Mouse (Mus musculus) kidney, postnatal 4 days (tissue): ENCODE measurements around the gene Aspg.

Experiments
- DNase-seq, 2 experiments: peaks; one replicate each; pipeline ENCODE4 v3.0.0; 2021; ENCODE audit warnings: mixed read lengths in 2 of 2

Aspg gene

DNA sequence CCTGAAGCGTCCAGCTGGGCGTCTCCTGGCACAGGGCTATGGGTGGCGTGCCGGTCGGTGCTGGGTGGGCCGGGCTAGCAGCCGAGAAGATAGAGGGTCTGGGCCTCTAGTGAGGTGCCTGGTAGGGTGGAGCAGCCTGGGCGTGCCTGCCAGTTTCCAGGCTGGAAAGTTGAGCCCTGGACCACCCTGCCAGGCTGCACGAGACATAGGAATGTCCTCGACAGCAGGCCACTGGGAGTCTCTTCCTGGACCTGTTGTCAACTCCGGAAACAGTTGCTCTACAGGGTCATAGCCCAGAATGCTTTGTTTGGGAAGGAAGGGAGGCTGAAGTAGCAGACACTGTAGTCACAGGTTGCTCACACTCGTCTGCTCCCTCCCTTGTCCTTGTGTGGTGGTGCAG lies 47.1 kb downstream of the Aspg start:
- peak in 1 of 2 experiments; percentile 29 for DNase-seq

DNA sequence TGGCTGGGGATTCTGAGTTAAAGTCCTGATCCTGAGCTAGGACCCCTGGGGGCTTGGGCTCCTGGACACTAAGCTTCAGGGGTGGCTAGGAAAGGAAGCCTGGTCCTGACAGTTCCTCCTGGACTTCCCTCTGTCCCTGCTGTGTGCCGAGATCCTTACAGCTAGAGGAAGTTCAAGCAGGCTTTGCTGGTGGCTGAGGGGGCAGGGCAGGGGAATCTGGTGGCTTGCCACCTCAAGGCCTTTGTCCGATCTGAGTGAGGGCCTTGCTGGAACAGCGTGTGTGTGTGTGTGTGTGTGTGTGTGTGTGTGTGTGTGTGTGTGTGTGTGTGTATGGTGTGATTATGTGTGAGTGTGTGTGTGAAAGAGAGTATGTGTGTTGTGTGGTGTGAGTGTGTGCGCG lies 48.0 kb downstream of the Aspg start:
- peak; percentile 52 to 65 for DNase-seq

GRCm38 (mm10) chr12:112155218-112156051 lies 49.0 kb downstream of the Aspg start:
- peak; percentile 43 to 63 for DNase-seq

- DNase-seq: no peak
Measured at GRCm38 (mm10) chr12:112156804-112157203, 50.3 kb downstream of the Aspg start.

- DNase-seq: peak; percentile 24 to 52
Measured at GRCm38 (mm10) chr12:112158246-112158645, 51.8 kb downstream of the Aspg start.

DNA sequence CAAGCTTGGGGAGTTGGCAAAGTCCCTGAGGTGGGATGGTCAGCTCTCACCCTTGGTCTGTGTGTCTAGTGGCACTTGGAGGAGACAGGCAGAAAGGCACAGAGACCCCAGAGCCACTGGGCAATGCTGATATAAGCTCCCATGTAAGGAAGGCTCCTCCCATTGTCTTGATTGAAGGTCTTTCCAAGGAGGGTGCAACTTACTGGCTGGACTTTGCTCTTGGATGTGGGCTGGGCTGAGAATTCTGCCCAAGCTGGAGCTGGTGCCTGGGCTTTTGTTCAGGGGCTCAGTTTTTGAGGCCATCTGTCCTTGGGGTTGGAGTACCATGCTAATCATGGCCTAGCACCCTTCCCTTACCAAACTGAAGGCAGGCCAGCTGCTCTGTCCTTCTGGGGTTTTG lies 52.3 kb downstream of the Aspg start:
- DNase-seq: no peak

DNA sequence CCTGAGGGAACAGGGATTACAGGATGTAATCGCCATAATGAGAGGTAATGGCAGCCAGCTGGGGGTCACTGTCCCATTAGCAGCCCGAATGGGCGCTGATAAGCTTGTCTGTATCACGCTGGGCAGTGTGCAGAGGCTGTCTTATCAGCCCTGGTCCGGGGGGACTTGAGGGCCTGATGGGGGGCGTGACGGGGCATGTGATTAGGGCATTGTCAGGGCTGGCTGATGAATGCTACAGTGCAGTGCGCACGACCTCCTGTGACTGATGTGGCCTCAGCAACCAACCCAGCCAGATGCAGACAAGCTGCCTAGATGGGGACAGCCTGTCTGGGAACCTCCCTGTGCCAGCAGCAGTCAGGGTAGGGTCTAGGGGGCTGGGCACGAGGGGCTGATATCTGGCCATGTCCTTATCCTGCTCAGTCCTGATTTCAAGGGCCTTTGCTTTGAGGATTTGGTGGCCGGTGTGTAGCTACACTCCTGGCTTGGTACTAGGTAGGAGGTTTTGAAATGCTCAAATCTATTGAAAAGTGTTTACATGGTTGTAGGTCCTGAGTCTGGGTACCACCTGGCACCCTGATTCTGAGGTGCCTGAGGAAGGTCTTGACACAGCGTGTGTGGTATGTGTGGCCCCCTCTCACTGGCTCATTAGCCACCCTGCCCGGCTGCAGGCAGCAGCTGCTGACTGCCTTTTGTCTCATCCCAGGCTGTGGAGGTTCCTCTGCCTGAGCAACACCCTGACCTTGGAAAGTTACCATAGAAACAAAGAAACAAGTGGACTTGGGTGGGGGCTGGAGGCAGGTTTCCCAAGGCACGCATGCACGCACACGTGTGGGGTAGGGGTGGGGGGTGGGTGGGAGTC lies 57.7 kb downstream of the Aspg start:
- no peak for DNase-seq

GRCm38 (mm10) chr12:112164840-112165219 lies 58.4 kb downstream of the Aspg start:
- no peak for DNase-seq

GRCm38 (mm10) chr12:112169240-112169639 lies 62.8 kb downstream of the Aspg start:
- DNase-seq: peak; percentile 56 to 70

DNA sequence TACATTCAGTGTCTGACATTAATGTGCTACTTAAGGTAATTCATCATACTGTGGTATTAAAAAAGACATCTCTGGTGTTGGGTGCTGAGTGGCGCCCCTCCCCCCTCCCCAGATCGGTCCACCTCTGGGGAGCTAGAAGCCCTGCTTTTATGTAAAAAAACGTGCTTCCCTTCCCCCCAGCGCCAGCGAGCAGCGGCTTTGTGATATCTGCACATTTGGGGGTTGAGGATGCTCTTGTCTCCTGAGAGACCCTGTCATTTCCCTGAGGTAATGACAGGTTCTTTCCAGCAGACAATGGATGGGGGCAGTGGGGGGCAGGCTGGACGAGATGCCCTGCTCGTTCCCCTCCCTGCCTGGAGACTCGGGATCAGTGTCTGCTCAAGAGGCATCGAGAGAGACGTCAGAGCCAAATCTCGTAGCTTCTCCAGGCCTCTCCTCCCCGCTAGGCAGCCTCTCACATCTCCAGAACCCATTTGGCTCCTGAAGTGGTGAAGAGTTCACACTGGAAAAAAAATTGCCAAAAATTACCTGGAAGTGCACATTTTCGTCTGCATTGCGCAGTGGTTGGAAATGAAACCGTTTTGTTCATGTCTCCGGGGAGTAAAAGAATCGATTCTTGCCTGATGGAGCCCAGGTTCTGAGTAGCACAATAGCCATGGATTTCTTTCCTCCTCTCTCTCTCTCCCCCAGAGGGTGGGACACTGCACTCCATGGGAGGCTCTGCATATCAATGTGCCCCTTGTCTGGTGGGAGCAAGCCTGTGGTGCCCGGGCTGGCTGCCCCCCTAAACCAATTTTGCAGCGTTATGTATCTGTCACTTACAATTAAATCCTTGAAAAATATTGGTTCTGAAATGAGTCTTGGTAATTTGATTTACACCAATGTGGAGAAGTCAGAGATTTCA lies 64.4 kb downstream of the Aspg start:
- no peak for DNase-seq

DNA sequence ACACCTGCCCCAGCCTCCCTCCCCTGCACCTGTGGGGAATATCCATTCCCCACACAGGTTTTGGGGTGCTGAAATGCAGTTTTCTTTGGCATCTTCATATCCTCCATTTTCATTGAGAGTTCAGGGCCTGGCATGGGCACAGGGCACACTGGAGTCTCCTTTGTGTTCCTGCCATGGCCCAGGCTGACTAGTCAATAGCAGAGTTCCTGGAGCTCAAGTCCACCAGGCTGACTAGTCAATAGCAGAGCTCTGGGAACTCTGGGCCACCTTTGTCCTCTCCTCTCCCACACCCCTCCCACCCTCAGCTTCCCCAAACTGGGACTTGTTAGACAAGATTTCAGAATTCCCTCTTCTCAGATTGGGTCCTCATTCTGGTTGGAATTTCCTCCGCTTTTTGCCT lies 65.2 kb downstream of the Aspg start:
- DNase-seq: peak in 1 of 2 experiments; percentile 44

DNA sequence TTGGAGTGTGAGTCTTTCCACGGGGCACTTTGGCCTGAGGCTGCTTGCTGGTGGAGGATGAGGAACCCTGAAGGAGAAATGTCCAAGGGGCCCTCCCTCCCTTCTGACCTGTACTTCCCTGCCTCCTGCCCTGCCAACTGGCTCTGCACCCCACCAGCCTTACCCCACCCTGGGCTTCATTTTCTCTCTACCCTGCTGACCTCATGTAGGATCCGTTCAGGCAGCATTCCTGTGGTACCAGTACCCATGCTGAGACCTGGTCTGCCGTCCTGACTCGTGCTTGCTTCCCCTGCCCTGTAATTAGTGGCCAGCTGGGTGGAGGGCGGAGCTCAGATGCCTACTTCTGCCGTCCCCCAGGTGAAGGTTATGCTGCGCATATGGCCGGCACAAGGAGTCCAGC lies 65.7 kb downstream of the Aspg start:
- no peak for DNase-seq
